Mouse (Mus musculus) spleen, adult 2 months (tissue): ENCODE results near the gene Itpr3.

Source experiments
- CTCF ChIP-seq: fragments of 200-500 bp; IDR thresholded peaks from 2 replicates; pipeline ENCODE4 v1.5.1; 2011; ENCODE audit warnings: mild to moderate bottlenecking, inconsistent platforms; ENCODE audit not compliant: insufficient read depth, insufficient read length, insufficient replicate concordance; ENCODE audit errors: extremely low read depth
- POLR2A ChIP-seq: fragments of 200-500 bp; IDR thresholded peaks from 2 replicates; pipeline ENCODE4 v1.6.1; 2011; ENCODE audit warnings: low read depth, low read length, inconsistent platforms

DNA sequence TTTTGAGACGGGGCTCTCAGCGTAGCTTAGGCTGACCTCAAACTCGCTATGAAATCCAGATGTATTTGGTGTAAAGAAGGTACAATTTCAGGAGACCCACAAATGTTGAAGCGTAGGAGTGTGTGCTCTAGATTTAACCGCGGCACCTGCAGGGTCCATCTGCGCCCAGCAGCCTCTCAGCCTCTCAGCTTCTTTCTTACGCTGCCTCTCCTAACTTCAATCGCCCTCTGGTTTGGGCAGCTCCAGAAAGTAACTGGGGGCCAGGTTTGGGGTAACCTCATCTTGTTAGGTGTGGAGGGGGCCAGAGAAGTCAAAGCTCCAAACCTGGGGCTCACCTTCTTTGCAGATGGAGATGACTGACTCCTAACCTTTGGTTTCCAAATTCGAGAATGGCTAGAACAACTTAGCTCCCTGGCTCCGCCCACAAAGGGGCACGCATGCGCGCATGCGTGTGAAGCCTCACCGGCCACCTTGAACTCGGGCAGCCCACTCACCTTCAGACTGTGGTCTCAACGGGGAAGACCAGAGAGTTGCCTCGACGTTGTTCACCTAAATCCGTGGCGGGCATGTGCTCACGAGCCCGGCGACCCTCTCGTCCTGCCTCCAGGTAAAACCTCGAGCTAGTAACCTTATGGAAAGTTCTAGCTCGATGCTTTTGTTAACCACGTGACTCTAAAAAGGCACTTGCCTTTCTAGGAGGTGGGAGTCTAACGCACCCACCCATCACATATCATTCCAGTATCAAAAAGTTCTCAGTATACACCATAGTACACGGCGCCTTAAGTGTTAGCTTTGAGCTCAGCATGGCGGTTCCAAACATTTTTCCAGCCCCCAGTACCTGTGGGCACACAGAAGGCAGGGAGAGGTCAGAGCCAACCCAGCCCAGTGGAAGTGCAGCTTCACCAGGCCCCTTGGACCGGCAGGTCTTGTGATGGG is 39.3 kb upstream of the Itpr3 start:
- TF ChIP-seq POLR2A (no peak), CTCF (no peak)
